Mouse (Mus musculus) kidney, adult 2 months (tissue): ENCODE data around the gene Lrrfip2.

Experiments used
- CTCF ChIP-seq: fragments of 200-500 bp; conservative IDR thresholded peaks from 2 replicates; pipeline ENCODE4 v1.5.1; 2011; ENCODE audit warnings: low read depth, mild to moderate bottlenecking, control low read depth, low read length, moderate library complexity, mixed read lengths; ENCODE audit not compliant: insufficient read depth, insufficient read length
- POLR2A ChIP-seq: fragments of 200-500 bp; IDR thresholded peaks from one replicate; pipeline ENCODE4 v1.6.1; 2011; ENCODE audit warnings: low read depth, low read length, control low read depth

DNA sequence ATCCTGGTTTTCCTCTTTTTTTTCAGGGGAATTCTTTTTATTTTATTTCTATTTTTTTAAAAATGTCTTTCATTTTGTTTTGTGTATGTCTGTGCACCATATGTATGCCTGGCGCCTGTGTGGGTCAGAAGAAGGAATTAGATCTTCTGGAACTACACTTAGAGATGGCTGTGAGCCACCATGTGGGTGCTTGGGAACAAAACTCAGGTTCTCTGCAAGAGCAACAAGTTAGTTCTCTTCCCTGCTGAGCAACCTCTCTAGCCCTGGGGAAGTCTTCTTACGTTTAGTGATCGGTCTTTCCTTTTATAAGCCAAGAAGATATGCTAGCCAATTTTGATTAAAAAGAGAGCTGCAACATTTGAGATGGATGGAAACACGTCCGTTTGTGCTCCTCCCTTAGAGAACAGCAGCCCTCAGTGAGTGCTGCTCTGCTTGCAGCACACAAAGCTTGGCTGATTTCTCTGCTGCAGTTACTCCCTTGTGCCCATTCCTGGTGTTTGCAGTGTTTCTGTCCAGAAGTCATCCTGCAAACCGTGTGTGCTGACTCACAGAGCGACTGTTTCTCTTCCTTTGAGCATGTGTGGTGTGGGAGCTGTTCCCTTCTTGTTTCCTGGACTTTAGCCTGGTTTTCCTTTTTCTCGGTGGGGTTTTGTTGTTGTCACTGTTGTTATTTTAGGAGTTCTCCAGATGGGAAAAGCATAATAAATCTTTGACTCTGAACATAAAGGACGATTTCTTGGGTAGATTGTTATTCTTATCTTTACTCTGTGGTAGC is 87.4 kb downstream of the Lrrfip2 start:
- TF ChIP-seq POLR2A, result no peak
- no peak for TF ChIP-seq CTCF
